Mouse (Mus musculus): Measurements from ENCODE around the gene Gm20503. TPM values are rescaled to one million over a fixed set of nuclear protein-coding genes. Genes with fewer than 3 reads are reported as not detected.

The Gm20503 gene
- polyA plus RNA-seq, 1 experiment from 2014 or later, result 21.9 TPM

DNA sequence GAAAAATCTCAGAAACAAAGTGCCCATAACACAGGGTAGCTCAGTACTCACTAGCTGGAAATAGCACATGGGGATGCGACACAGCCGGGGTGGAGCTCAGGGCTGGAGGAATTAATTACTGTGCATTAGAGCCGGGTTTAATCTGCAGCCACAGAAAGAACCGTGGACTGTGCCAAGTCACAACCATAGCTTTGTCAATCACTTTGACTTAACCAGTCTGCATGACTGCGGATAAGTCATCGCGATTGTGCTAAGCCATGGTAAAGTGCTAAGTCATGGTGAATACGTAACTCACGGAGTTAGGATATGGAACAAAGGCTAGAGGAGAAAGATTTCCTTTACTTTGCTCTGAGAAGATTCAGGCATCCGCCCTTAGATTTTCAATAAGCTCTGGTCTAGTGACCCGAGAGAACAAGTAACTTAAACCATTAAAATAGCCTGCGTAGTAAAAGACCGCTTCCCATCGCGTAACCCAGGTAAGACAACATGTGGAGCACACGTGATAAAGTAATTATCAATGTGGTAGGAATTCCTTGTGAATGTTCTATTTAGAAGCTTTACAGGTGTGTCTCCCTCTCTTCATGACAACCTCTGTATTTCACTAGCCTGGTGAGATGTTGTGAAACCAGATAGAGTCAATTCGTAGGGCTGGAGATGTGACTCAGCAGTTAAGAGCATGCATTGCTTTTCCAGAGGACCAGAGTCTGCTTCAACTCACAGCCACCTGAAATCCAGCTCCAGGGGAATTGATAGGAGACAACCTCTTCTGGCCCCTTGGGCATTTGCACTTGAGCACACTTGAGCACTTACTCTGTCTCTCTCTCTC lies 12.2 kb upstream of the Gm20503 start:
- Histone ChIP-seq H3K27ac (no peak overlapping the region; the same call in 1 of the 2 replicates), H3K4me3 (replicated peaks) (no peak overlapping the region), H3K36me3 (no peaks in the 10 kb centered on the region), H3K9ac (no peak overlapping the region), H3K9me3 (no peaks in the 10 kb centered on the region), H3K4me2 (no peak overlapping the region), H3K27me3 (replicated peaks) (no peaks in the 10 kb centered on the region), H3K4me1 (0 out of 2 replicates have a peak, but pooled peaks cover 19% of the 10 kb centered on the region)
- no peak for ATAC-seq (ENCODE audit: insufficient read depth, low FRiP score, low read depth)
- 83% methylated on average over 17 of the region's 17 CpGs for WGBS

- H3K4me3 ChIP-seq (replicated peaks), result no peak overlapping the region
- ATAC-seq (ENCODE audit: insufficient read depth, low FRiP score, low read depth), result no peak
- no peak overlapping the region for H3K4me2 ChIP-seq
- H3K9ac ChIP-seq, result no peak overlapping the region
- H3K4me1 ChIP-seq, result 0 out of 2 replicates have a peak, but pooled peaks cover 13% of the 10 kb centered on the region
- WGBS, result 73% methylated on average over 5 of the region's 5 CpGs
- H3K9me3 ChIP-seq, result no peaks in the 10 kb centered on the region
- no peak overlapping the region for H3K27ac ChIP-seq
- H3K36me3 ChIP-seq, result no peaks in the 10 kb centered on the region
- H3K27me3 ChIP-seq (replicated peaks), result no peaks in the 10 kb centered on the region
Observed at GRCm38 (mm10) chr4:58992195-58992594, 10.8 kb upstream of the Gm20503 start.

DNA sequence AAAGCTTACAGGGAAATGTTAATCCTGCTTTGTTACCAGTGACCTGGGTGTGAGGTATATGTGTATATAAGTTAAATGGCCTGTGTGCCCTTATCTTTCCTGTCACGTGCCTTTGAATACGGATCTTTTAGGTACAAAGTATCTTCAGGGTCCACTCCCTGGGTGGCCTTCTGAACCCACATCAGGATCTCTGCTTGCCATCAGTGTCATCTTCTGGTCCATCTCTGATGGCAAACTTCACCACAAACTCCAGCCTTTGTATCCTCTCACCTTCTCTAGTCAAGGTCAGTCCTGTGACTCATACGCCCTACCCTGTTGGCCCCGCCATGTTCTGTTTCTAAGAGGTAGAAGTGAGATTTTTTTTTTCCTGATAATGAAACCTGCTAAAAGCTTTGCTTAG lies 8.2 kb upstream of the Gm20503 start, which contains the start of gene Dnajc25:
Gene Dnajc25 (plus strand): TSS at position 301 of the 400 bp plus-strand sequence.
- ATAC-seq (ENCODE audit: insufficient read depth, low FRiP score, low read depth), result no peak
- no peak within 1 kb of the TSS for H3K9ac ChIP-seq
- no peaks in the 10 kb centered on the region for H3K36me3 ChIP-seq
- H3K27ac ChIP-seq, result peak within 1 kb of the TSS; percentile 59
- 0 out of 2 replicates have a peak, but pooled peaks cover 13% of the 10 kb centered on the region for H3K4me1 ChIP-seq
- no peak within 1 kb of the TSS for H3K4me3 ChIP-seq (replicated peaks)
- H3K4me2 ChIP-seq, result no peak within 1 kb of the TSS
- no peaks in the 10 kb centered on the region for H3K9me3 ChIP-seq
- no peaks in the 10 kb centered on the region for H3K27me3 ChIP-seq (replicated peaks)
- WGBS, result 58% methylated on average over 4 of the region's 4 CpGs

GRCm38 (mm10) chr4:58995251-58995693 lies 7.7 kb upstream of the Gm20503 start:
- no peaks in the 10 kb centered on the region for H3K27me3 ChIP-seq (replicated peaks)
- H3K4me2 ChIP-seq, result no peak overlapping the region
- peak overlapping the region; percentile 59 for H3K27ac ChIP-seq
- 0 out of 2 replicates have a peak, but pooled peaks cover 13% of the 10 kb centered on the region for H3K4me1 ChIP-seq
- H3K36me3 ChIP-seq, result no peaks in the 10 kb centered on the region
- no peak overlapping the region for H3K4me3 ChIP-seq (replicated peaks)
- ATAC-seq (ENCODE audit: insufficient read depth, low FRiP score, low read depth), result peak; percentile 75
- no peak overlapping the region for H3K9ac ChIP-seq
- H3K9me3 ChIP-seq, result no peaks in the 10 kb centered on the region
- 43% methylated on average over 8 of the region's 8 CpGs for WGBS

DNA sequence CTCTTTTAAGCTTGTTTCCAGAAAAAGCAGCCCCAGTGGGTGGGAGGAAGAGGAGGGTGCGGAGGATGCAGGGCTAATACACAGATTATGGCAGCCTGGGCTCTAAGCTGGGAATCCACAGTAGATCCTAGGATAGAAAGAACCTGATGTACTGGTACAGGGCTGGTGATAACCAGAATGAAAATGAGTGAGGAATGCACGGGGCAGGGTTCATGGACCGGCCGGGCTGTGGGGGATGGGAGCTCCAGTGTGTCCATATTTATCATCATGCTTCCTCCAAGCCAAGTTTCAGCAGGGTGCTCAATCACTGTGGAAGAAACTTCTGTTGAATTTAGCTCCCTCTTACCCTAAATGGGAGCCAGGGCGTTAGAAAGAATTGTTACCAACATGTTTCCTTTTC lies 5.9 kb upstream of the Gm20503 start:
- WGBS, result 40% methylated on average over 5 of the region's 5 CpGs
- Histone ChIP-seq H3K4me2 (no peak overlapping the region), H3K9ac (no peak overlapping the region), H3K4me3 (replicated peaks) (no peak overlapping the region), H3K9me3 (no peaks in the 10 kb centered on the region), H3K36me3 (no peaks in the 10 kb centered on the region), H3K4me1 (0 out of 2 replicates have a peak, but pooled peaks cover 13% of the 10 kb centered on the region), H3K27ac (no peak overlapping the region), H3K27me3 (replicated peaks) (no peaks in the 10 kb centered on the region)
- no peak for ATAC-seq (ENCODE audit: insufficient read depth, low FRiP score, low read depth)

DNA sequence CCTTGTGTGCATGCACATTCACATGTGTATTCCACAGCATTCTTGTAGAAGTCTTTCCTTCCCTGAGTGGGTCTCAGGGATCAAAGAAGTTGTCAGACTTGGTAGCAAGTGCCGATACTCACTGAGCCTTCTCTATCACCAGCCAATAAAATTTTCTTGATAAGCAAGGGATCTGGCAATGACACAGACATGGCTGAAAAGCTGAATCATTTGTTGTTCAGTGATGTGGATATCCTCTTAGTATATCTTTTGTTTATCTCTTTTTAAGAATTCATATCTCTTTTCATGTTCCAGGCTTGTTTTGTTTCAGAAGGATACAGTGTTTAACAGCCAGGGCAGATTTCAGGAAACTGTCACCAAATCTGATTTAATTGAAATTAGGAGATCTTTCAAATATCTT lies 4.3 kb upstream of the Gm20503 start:
- Histone ChIP-seq H3K9me3 (no peaks in the 10 kb centered on the region), H3K4me1 (0 out of 2 replicates have a peak, but pooled peaks cover 9% of the 10 kb centered on the region), H3K9ac (no peak overlapping the region), H3K36me3 (no peaks in the 10 kb centered on the region), H3K27ac (no peak overlapping the region), H3K27me3 (replicated peaks) (no peaks in the 10 kb centered on the region), H3K4me3 (replicated peaks) (no peak overlapping the region), H3K4me2 (no peak overlapping the region)
- ATAC-seq (ENCODE audit: insufficient read depth, low FRiP score, low read depth), result no peak
- WGBS, result 81% methylated on average over 1 of the region's 1 CpGs

DNA sequence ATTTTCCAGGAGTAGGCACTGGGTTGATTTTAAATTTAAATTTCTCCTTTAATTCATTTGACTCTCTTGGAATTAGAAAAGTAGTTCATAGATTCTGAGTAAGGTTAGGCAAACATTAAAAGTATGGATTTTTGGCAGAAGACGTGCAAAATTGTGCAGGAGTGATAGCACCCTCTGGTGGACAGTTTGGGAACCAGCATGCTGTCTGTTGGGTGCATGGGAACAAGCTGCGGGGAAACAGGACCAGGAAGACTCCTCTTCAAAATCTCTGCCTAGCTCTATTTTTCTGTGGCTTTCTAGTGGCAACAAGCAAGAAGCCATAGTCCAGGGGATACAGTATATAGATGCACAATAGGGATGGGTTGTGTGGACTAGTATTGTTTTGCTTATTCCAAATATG lies 3.3 kb upstream of the Gm20503 start:
- no peak overlapping the region for H3K9ac ChIP-seq
- ATAC-seq (ENCODE audit: insufficient read depth, low FRiP score, low read depth), result no peak
- WGBS, result 6% methylated on average over 2 of the region's 2 CpGs
- no peaks in the 10 kb centered on the region for H3K36me3 ChIP-seq
- no peaks in the 10 kb centered on the region for H3K9me3 ChIP-seq
- no peak overlapping the region for H3K4me3 ChIP-seq (replicated peaks)
- H3K4me1 ChIP-seq, result peaks cover 16% of the 10 kb centered on the region; the same call in 1 of the 2 replicates
- no peak overlapping the region for H3K27ac ChIP-seq
- no peaks in the 10 kb centered on the region for H3K27me3 ChIP-seq (replicated peaks)
- no peak overlapping the region for H3K4me2 ChIP-seq

DNA sequence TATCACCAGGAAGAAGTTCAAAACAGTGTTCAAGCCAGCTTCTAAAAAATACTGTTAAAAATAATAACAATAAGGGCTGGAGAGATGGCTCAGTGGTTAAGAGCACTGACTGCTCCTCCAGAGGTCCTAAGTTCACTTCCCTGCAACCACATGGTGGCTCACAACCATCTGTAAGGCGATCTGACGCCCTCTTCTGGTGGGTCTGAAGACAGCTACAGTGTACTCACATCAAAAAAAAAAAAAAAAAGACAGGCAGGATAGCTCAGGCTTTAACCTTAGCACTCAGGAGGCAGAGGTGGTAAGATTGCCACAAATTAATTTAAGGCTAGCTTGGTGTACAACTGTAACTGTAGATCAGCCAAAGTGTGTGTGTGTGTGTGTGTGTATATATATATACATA lies 2.4 kb upstream of the Gm20503 start:
- Histone ChIP-seq H3K27me3 (replicated peaks) (no peaks in the 10 kb centered on the region), H3K4me3 (replicated peaks) (no peak overlapping the region), H3K9me3 (no peaks in the 10 kb centered on the region), H3K4me1 (peaks cover 16% of the 10 kb centered on the region; the same call in 1 of the 2 replicates), H3K36me3 (no peaks in the 10 kb centered on the region), H3K27ac (no peak overlapping the region), H3K4me2 (no peak overlapping the region), H3K9ac (no peak overlapping the region)
- 4% methylated on average over 2 of the region's 2 CpGs for WGBS
- no peak for ATAC-seq (ENCODE audit: insufficient read depth, low FRiP score, low read depth)

- peaks cover 12% of the 10 kb centered on the region; the same call in 1 of the 2 replicates for H3K4me1 ChIP-seq
- H3K27ac ChIP-seq, result peak overlapping the region; percentile 85; the same call in 1 of the 2 replicates
- peak overlapping the region; percentile 65 for H3K4me2 ChIP-seq
- no peaks in the 10 kb centered on the region for H3K9me3 ChIP-seq
- 20% methylated on average over 7 of the region's 7 CpGs for WGBS
- H3K27me3 ChIP-seq (replicated peaks), result no peaks in the 10 kb centered on the region
- ATAC-seq (ENCODE audit: insufficient read depth, low FRiP score, low read depth), result no peak
- H3K36me3 ChIP-seq, result no peaks in the 10 kb centered on the region
- peak overlapping the region; percentile 70 for H3K9ac ChIP-seq
- peak overlapping the region; percentile 89 for H3K4me3 ChIP-seq (replicated peaks)
Observed at GRCm38 (mm10) chr4:59003806-59004200, 793 bp downstream of the Gm20503 start.

DNA sequence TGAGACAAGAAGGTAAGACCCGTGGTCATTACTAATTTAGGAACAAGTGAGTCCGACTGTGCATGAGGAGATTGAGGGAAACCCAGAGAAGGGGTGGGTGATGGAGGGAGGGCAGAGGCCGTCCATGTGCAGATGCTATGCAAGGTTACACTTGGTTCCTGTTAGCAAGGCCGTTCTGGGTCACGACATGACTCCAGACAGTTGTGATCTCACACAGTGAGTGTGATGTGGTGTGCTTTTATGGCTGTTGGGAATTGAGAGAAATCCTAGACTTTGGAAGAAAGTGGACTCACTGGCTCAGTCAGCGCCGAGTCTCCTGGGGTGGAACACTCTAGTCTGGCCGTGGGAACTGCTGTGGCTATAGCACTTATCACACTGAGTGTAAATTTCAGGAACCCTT lies 3.2 kb downstream of the Gm20503 start:
- Histone ChIP-seq H3K4me2 (no peak overlapping the region), H3K4me1 (peaks cover 18% of the 10 kb centered on the region), H3K27ac (no peak overlapping the region), H3K9me3 (no peaks in the 10 kb centered on the region), H3K27me3 (replicated peaks) (no peaks in the 10 kb centered on the region), H3K9ac (no peak overlapping the region), H3K36me3 (no peaks in the 10 kb centered on the region), H3K4me3 (replicated peaks) (no peak overlapping the region)
- WGBS, result 72% methylated on average over 8 of the region's 8 CpGs
- no peak for ATAC-seq (ENCODE audit: insufficient read depth, low FRiP score, low read depth)

- WGBS, result 80% methylated on average over 6 of the region's 6 CpGs
- Histone ChIP-seq H3K4me3 (replicated peaks) (no peak overlapping the region), H3K4me1 (peaks cover 18% of the 10 kb centered on the region), H3K27me3 (replicated peaks) (no peaks in the 10 kb centered on the region), H3K36me3 (no peaks in the 10 kb centered on the region), H3K9ac (no peak overlapping the region), H3K9me3 (no peaks in the 10 kb centered on the region), H3K4me2 (no peak overlapping the region), H3K27ac (no peak overlapping the region)
- no peak for ATAC-seq (ENCODE audit: insufficient read depth, low FRiP score, low read depth)
Observed at GRCm38 (mm10) chr4:59007016-59007415, 4.0 kb downstream of the Gm20503 start.

- Histone ChIP-seq H3K4me2 (no peak overlapping the region), H3K4me3 (replicated peaks) (no peak overlapping the region), H3K9ac (no peak overlapping the region), H3K27me3 (replicated peaks) (no peaks in the 10 kb centered on the region), H3K9me3 (no peaks in the 10 kb centered on the region), H3K36me3 (no peaks in the 10 kb centered on the region), H3K27ac (no peak overlapping the region), H3K4me1 (peaks cover 18% of the 10 kb centered on the region)
- 74% methylated on average over 5 of the region's 5 CpGs for WGBS
- ATAC-seq (ENCODE audit: insufficient read depth, low FRiP score, low read depth), result no peak
Observed at GRCm38 (mm10) chr4:59007974-59008373, 5.0 kb downstream of the Gm20503 start.

Data from stomach, embryonic 15.5 days (tissue).